Mouse (Mus musculus) layer of hippocampus, postnatal 14 days (tissue): ENCODE data around the gene Traf3ip1. TPM values are rescaled to one million over a fixed set of nuclear protein-coding genes. Genes with fewer than 3 reads are reported as not detected.

Experiments
- DNase-seq, 2 experiments: peaks; one replicate each; pipeline ENCODE4 v3.0.0; 2021 to 2022; ENCODE audit warnings: low spot score in 2 of 2, mixed read lengths in 1 of 2
- long read RNA-seq, 2 experiments: library from polyadenylated mRNA; stranded (forward); transcript quantifications; one replicate each; pipeline ENCODE4 v2.0.0; 2021
- total RNA-seq, 2 experiments: library from RNA; stranded (reverse); gene quantifications; 2 replicates each; pipeline ENCODE4 v1.2.3; 2021

The Traf3ip1 gene
- total RNA-seq: 10 to 100 TPM; 11.6 to 12.6 TPM
- long read RNA-seq, experiment 1: 0 reads
- long read RNA-seq, experiment 2, partial matches to known transcripts: 0 of 3 reads
- long read RNA-seq, experiment 2, other reads (novel, unspliced or antisense): 3 of 3 reads

DNA sequence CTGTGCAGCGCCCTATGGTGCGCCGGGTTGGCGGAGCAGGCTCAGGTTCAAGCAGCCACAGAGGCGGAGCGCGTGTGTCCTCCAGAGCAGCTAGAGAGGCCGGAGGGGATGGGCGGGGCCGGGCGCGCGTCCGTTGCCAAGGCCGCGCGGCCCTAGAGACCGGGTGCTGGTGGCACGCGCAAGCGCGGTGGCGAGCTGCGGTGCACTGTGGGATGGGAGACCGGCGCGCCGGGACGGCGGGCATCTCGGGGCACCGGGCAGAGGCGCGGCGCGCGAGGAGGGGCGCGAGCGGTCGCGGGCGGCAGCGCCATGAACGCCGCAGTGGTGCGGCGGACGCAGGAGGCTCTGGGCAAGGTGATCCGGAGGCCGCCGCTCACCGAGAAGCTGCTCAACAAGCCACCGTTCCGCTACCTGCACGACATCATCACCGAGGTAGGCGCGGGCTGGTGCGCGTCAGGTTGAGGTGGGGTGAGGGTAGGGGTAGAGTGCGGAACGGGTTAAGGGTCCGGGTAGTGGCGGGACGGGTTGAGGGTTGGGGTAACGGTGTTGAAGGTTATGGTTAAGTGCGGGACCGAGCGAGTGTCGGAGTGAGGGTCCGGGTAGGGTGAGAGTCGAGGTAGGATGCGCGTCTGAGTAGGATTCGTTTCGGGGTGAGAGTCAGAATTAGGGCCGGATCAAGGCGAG, at the start of gene Traf3ip1:
Traf3ip1 (plus strand) TSS at position 191 of the 684 bp plus-strand sequence.
- peak; percentile 86 to 91 for DNase-seq

DNA sequence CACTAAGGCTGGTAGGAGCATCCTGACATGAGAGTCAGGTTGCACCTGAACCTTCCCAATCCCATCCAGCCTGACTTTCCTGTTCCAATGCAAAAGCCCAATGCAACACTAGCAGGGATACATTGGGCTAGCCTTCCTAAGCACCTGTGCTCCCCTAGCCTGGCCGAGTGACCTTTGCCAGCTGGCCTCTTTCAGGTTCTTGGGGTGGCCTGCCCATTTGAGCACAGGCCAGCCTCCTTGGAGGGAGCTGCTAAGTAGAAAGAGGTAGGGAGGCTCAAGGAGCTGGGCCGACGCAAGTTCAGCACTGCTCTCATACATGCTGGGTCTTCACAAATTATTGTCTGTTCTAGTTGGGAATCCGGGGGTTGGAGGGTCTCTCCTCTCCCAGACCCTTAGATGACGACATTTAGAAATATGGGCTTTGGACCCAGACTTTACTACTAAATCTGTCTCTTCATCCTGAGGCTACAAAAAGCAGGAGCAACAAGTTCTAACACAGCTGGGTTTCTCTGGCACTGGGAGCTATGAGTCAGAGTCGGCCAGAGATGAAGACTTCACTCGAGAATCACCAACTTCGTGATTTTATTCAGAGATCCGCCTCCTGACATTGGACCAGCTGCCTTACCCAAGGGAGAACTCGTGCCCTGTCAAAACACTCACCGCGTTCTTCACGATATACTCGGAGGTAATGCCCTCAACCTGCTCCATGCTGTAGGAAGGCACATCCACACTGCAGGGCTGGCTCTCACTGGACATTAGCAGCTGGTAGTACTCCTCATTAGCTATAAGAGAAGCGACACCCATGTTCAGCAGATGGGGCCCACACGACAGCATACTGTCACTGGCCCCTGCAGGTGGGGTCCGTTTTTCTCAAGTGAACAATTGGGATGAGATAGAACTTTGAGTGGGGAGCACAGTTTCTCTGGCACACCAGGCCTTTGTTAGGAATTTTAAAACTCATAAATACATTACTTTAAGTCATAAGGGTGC, 49.3 kb upstream of the Traf3ip1 start:
- DNase-seq: no peak

DNA sequence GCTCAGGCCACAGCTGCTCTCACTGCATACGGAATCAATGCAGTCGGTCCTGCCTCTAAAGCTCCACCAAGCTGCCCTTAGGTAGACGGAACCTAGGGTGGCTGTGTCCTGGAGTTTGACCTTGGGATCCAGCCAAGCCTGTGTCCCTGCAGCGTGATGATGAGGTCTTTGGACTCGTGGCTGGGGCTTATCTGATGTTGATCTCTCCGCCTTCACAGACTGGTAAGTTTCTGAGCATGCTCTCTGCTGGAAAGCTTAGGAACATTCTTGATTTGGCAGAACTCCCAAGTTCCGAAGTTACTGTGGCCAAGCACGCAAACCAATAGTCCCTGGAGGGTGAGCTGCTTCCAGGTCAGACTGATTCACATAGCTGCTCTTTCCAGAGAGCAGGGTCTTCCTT, 48.4 kb upstream of the Traf3ip1 start:
- no peak for DNase-seq

DNA sequence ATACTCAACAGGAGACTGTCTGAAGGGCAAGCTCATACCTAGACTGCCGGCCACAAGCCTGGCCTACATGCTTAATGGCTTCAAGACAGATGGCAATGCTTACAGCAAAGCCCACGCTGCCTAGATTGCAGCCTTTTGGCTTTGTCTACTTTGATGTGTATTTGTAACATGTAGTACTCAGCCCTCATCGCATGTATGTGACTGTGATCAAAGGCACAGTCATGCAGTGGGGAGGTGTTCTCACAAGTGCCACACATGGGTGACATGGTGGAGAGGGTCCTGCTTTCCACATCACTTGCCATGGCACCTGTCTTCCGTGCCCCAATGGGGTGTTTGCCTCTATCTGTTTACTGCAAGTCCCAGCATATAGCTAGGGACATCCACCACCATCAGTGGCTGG, 47.9 kb upstream of the Traf3ip1 start:
- no peak for DNase-seq

DNA sequence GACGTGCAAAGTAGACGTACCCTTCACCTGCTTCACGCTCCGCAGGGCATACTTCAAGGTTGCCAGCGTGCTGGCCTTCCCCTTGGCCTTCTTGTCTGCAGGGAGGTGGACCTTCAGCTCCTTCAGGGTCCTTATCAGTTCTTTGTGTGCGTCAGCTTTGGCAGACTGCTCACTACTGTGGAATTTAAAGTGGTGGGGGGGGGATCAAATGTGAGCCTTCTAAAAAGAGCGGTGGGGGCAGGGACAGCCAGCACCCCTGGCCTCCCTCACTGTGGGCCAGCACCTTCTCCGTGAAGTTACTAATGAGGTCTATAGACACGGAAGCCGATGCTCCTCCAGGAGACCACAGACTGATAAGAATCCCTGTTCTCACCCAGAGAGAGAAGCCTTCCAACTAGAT, 45.8 kb upstream of the Traf3ip1 start:
- DNase-seq: no peak

DNA sequence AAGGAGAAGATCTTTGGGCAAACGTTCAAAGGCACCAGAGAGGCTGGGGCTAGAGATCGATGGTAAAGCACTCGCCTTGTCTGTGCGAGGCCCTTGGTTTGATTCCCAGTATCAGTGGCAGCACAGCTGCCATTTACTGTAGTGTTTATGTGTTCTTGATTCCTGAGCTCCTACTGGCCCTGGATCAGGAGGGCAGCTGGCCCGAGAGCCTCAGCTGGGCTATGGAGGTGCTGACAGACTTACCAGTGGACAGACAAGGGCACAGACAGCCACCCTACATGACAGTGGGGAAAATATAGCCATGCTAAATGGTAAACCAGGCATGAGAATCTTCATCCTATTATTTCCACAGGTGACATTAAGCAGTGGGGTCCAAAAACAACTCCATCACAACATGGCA, 43.6 kb upstream of the Traf3ip1 start:
- DNase-seq: no peak

DNA sequence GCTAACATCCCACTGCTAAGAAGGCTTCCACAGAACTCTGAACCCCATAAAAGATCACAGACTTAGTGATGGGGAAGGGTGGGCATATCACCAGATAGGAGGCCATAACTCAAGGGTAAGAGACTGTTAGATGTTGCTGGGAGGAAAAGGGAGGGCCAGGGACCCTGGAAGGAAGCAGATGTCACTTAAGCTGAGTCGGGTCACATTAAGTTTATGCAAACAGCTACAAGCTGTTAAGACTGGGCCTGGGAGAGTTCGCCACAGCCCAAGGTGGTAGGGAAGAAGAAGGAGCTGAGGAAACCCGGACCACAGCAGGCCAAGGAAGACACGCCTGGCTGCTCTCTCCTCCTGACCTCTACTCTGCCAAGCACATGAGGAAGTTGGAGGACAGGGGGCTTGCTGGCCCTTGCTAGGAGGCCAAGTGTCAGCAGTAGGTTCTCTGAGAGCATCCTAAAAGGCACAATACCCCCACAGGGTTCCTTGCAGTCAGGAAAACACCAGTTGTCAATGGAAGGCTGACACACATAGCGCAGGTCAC, 42.8 kb upstream of the Traf3ip1 start:
- no peak for DNase-seq

DNA sequence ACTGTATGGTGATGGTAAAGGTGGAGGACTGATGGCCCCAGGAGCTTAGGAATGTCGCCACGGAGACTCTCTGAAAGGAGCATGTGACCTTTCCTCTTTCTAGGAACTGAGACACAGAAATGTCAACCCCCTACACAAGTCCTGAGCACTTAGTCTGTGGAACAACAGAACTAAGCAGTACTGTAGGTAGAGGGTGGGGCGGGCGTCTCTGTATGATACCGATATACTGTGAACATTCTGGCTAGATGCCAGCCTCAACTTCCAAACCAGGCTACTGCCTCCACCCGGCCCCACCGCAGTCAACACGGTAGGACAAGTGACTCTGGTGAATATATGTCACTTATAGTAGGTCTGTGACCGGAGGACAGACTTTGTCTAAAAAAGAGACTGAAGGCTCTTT, 40.5 kb upstream of the Traf3ip1 start:
- no peak for DNase-seq

DNA sequence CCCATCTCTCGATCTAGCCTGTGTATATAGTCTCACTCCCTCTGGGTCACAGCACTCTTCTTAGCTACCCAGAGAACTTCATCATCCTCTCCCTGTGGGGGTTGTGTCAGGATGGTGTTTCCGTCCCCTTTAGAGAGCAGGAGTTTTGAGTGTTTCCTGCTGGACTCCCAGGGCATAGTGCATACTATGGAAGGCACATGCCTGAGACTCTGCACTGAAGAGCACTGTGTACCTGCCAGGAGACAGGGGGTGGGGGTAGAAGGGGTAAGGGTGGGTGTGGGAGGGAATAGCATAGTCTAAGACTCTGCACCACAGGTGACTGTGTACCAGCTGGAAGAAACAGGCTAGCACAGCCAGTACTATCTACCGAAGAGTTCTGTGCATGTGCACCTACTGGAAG, 40.1 kb upstream of the Traf3ip1 start:
- no peak for DNase-seq

DNA sequence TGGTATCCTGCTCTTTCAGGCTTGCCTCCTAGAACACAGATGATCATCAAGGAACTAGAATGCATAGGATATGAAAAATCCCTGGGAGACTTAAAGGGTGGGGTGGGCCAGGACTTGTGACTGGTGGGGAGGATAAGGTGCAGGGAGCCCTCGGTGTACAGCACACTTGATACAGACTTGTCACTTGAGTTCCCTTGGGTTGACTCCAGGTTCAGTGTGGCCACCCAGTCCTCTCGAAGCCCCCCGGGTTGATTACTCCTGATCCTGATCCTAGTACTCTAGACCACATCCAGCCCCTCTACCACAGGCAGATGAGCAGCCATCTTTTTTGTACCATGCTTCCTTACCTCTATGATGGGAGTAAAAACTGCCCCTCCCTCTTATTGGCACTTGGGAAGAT, 39.5 kb upstream of the Traf3ip1 start:
- no peak for DNase-seq

DNA sequence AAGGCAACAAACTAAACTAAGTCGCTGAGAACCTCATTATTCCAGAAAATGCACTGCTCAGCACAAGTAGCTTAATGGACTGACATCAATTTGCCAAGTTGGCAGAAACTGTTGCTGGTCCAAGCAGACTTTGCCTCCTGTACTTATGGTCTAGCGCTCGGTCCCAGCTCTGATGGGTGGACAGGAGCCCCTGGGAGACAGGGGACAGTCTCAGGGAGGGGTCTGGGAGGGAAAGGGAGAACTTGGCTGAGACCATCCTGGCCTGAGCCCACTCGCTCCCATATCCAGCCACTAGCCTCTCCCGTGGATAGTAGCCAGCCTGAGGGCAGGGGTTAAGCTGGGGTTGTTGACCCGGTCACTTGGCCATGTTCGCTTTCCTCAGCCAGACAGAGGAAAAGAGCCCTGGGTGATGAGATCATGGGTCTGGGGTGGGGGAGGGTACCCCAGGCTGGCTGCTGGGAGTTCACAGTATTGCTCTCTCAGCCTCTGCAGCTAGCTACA, 38.7 kb upstream of the Traf3ip1 start:
- no peak for DNase-seq

DNA sequence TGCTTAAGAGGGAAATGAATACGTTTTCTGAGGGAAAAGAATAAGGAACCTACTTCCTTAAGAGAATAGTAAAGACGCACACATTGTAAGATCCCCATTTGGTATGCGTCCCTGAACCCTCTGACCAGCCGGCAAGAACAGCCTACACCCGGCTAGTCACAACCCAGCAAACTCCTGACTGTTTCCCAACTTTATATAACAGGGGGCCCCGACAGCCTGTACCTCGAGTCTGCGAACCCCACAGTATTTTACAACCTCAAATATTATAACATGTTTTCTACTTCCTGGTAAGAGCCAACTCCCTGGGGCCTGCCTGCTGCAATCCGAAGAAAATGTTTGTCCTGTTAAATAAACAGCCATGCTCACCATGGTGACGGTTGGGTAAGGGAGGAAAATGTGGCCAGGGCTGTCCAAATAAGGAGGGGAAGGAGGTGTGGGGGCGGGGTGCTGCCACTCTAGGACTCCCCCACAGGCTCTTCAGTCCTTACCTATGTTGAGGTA, 38.1 kb upstream of the Traf3ip1 start:
- peak in 1 of 2 experiments; percentile 43 for DNase-seq

DNA sequence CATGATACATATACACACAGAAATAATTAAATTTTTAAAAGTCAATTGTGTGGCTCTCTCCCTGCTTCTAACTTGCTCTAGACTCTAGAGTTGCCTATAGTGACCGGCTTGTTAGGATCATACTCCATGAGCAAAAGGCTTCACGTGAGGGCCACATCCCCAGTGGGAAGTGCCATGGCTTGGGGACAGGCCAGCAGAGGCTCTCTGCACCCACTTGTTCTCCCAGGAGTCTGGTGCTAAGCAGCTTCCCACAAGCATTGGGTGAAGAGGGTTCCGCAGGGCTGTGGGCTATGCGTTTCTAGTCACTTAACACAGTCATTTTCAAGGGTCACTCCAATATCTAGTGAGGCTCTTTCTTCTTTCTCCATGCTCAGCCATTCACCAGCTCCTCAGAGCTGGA, 37.3 kb upstream of the Traf3ip1 start:
- DNase-seq: no peak

DNA sequence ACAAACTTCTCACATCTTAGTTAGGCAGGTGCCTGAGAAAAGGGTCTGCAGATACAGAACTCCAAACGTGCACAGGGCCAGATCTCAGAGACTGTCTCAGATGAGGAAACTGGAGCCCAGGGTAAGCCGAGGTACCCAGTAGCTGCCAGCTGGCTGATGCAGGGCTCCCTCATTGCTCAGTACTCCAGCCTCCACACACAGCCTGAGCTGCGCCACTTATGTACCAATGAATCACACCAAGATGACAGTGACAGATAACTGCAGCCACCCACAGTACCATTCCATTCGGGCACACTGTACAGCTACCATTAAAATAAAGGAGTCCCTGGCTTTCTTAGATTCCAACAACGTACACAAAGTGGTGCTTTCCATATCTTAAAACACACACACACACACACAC, 36.7 kb upstream of the Traf3ip1 start:
- peak in 1 of 2 experiments; percentile 64 for DNase-seq

DNA sequence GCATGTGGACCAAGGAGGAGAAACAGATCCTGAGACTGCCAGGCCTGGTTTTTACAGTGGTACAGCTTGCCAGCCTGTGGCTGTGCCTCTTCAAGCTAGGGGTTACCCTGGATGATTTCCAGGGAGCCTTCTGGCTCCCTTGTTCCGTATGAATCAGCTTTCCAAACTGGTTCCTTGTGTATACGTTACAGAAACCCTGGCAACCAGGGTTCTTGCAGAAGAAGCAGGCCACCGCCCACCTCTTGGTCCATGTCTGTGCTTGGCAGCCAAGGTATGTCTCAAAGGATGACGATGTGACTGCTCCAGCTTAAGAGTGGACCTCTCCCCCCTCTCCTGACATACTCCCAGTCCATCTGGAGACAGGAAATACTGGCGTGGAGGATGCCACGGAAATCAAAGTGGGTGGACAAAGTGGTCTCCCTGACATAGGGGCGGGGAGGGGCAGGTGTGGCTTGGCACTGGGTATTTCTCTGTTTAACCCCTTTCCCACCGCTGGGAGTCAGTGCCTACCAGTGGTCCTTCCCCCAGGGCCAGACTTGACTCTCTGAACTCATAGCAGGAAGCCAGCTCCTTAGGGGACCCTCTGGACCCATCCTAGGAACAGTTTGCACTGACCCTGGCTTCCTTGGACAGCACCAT, 36.1 kb upstream of the Traf3ip1 start:
- DNase-seq: peak in 1 of 2 experiments; percentile 61

DNA sequence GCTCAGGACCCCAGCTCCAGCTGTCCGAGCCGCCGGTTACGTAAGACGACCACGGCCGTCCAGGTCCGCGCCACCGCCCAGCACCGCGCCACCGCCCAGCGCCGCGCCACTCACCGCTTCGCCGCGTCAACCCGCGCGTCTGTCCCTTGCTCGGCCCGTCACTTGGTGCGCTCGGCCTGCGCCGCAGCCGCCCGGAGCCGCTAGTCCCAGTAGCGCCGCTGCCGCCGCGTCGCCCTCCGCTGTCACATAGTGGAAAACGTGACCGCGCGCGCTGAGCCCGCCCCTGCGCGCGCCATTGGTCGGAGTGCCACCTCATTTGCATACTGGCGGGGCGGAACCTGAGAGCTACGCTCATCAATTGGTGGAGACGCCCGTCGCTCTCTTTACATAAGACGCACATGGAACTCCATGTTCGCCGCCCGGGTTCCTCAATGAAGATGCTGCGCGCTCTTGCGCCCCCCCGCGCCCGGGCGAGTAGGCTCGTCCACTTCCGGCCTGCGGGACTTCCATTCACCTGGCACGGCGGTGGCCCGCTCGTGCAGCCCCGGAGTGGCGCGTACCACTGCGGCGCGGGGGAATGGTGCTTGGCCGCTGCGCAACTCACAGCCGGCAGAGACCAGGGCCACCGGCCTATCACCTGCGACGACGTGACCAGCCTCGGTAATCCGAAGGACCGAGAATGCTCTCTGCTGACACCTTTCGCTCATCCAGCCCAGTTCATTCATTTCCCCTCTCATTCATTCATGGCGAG, 35.2 kb upstream of the Traf3ip1 start, which contains the start of gene Per2:
Per2 (minus strand) TSS at position 266 of the 751 bp plus-strand sequence.
- DNase-seq: peak; percentile 99 to 100

DNA sequence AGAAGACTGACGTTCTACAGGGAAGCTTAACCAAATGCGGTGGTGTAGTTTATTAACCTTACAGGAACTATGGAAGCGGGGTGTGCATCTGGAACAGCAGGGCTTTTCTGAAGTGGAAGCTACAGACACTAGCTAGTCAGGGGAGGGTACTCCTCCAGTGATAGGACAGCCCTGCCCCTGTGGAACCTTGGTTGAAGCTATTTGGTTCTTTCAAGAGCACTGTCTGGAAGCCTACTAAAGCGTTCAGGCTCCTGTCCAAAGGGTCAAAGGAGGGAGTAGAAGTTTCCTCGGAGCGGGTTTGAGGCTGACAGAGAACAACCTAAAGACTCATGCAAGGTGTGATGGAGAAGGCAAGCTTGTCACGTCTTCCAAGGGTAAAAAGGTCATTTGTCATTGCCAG, 34.4 kb upstream of the Traf3ip1 start:
- DNase-seq: no peak

DNA sequence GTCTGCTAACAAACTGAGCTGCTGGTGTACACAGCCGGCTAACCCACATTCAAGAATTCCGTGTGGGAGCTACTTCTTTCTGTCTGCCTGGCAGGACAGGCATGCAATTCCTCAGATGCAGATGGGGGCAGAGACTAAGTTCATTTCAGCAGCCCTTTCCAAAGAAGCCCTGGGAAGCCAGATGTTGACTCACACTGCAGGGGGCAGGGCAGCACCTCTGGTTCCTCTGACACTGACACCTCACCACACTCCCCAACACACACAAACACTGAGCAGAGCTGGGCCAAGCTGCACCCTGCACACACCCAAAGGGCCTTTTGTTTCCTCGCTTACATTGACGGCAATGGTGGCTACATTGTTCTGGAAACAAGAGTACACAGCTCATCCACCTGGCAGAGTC, 33.9 kb upstream of the Traf3ip1 start:
- DNase-seq: no peak

DNA sequence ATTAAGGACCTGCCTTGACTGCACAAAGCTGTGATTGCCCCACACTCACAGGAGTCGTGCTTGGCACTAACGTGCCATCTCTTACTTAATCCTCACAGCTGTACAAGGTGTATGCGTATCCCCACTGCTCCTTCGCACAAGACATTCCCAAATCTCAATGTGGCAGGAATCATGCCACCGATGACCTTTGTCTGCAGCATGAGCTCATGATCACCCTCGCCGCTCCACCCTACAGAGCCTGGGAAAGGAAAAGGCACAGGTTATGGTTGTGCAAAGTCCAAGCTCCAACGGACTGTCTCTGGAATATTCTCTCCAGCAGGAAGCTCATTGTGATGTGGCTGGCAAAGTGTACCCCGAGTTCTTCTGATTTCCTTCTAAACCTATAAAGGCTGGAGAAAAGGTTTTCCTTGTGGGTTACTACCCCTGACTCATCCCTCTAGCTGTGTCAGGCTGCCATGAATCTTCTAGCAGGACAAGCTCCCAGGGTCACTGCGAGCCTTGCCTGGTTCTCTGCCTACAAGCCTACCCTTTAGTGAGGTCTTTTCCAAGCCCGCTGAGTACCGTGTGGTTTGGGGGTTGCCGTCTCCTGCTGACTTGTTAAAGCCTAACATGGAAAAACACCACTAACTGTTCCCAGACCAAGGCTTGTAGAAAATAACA, 31.0 kb upstream of the Traf3ip1 start:
- no peak for DNase-seq

DNA sequence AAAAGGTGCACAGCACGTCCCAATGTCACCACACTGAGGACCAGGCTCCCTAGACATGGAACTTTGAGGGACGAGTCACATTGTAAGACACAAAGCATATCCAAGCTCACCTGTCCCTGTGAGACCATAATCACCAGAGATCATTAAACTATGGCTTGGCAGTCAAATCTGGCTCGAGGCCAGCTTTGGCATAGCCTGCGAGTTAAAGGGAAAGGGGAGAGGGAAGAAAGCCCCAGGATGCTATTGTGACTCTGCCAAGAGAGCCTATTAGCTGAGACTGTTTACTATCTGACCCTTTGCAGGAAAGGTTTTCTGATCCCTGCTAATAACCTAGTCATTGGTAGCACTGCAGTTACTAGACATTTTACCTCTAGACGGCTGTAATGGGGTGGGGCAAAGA, 30.0 kb upstream of the Traf3ip1 start:
- DNase-seq: no peak
